Mouse (Mus musculus) megakaryocyte, embryonic 14.5 days (primary cell): ENCODE data around the gene Dis3l2.

ENCODE experiments used
- FLI1 ChIP-seq: IDR thresholded peaks from 2 replicates; pipeline ENCODE4 v1.6.1; 2012; ENCODE audit warnings: low read length, inconsistent platforms, mixed read lengths
- GATA1 ChIP-seq: IDR thresholded peaks from 3 replicates; pipeline ENCODE4 v1.6.1; 2012; ENCODE audit warnings: mixed read lengths, low read length, inconsistent platforms, borderline replicate concordance

GRCm38 (mm10) chr1:87038477-87039070 is 335.0 kb downstream of the Dis3l2 start:
- no peak for TF ChIP-seq GATA1
- TF ChIP-seq FLI1, result no peak
